Mouse (Mus musculus): ENCODE measurements at regions not wholly inside any gene's neighbourhood (a gene's known extent, or its start where the extent isn't known, plus 50 kb on each side); places are given as distances from the start of the nearest gene placed in this dataset.

- TF ChIP-seq CTCF (IDR thresholded peaks at IDR 0.05; ENCODE audit: extremely low read depth, insufficient read depth, low read length) (no peak), POLR2A (IDR thresholded peaks at IDR 0.05; ENCODE audit: extremely low read depth, insufficient read depth, low read length) (no peak)
Measured at GRCm38 (mm10) chr10:117475086-117475945, 95.5 kb upstream of the Cpsf6 start.
